Mouse (Mus musculus): ENCODE measurements around the gene Gm5868. TPM values are rescaled to one million over a fixed set of nuclear protein-coding genes. Genes with fewer than 3 reads are reported as not detected.
A peak's percentile ranks its signal among the peaks of the same experiment; 100 is the strongest.
"Not testable (repeated sequence)": the region's sequence is repeated elsewhere in the genome, so short reads cannot be mapped to it uniquely, and the experiment has no call there.

Gm5868 gene
- total RNA-seq (2021) = not detected
- long read RNA-seq, experiment 1 = 0 reads
- long read RNA-seq, experiment 2 = 0 reads

DNA sequence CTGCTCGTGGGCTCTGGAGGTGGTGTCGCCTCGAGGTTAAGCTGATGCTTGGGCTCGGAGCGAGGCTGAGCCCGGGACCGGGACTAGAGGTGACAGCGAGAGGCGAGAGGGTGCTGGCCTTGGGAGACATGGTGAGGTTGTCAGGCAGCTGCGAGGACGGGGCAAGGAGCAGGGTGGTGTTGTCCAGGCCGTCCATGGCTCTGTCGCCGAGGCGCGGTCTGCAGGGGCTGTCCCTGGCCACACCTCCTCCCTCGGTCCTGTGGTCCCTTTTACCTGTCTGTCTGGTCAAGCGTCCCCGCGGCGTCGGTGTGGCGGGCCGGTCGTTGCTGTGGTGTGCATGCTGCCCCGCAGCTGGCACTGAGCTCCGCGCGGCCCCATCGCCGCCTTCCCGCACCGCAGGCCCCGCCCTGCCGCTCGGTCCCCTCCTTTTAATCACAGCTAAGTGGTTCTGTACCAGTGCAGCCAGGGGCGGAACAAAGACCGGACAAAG lies at the start of gene Gm5868:
Gm5868 (minus strand) TSS at position 360 of the 490 bp plus-strand sequence.
- DNase-seq = no peak

DNA sequence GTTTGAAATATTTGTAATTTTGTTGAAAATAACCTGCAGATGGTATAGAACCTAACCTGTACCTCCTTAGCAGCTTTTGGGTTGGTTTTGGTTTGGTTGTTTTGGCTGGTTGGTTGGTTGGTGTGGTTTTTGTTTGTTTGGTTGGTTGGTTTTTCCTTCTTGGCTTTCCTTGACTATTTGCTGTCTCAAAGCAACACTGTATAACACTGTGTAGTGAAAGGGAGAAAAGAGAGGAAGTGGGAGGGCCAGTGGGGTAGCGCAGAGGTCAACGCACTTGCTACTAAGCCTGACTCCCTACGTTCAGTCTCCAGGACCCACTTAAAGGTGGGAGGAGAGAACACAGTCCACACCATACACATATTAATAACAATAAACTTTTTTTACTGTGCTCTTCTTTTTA lies 49.2 kb upstream of the Gm5868 start:
- DNase-seq = no peak

DNA sequence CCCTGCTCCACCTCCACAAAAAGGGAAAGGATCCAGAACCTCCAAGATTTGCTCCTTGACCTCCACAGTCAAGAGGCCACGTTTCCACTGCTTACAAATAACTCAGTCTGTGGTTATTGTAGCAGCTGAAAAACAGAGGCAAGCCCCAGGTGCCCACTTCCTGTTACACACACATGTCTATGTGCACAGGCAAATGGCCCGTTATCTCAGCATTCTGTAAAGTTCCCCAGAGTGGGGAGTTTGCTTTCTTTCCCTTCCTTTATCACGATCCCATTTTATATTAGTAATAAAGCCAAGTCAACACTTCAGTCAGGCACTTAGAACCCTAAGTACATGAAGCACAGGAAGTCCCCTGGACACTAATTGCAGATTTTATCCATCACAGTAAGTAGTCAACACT lies 48.8 kb upstream of the Gm5868 start:
- peak in 1 of 2 experiments; percentile 2 for DNase-seq

DNA sequence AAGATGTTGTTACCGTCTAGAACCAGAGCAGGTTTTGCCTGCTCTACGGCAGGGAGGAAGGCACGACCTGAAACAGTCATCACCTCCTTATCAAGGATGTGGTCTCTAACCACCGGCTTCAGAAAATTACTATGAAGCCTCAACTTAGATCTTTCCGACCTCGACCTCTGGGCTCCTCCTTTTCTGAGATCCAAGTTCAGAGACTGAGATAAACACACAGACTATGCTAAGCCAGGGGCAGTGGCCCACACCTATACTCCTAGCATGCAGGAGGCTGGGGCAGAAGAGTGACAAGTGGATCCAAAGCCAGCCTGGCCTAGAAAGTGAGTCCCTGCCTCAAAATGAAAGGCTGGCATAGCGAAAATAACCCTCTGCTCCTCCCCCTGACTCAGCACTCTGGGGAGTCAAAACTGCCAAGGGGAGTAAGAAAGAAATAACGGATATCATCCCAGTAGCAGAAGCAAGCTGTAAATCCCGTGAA lies 47.5 kb upstream of the Gm5868 start:
- DNase-seq = peak in 1 of 2 experiments; percentile 7

DNA sequence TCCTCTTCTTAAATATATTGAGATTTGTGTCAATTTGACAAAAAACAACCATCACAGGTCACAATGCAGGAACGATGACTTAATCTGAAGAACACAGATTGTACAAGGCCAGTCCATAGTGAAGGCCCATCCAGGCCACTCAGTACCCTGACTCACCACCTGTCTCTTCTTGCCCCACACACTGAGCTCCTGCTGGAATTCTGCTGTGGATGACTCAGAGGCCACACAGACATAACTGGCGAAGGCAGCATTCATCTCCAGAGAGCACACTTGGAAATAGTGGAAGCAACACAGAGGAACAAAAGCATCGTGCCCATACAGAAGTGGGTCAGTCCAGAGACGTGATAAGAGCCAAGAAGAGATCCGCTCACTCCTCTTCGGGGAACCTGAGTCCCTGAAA lies 42.7 kb upstream of the Gm5868 start:
- DNase-seq = no peak

DNA sequence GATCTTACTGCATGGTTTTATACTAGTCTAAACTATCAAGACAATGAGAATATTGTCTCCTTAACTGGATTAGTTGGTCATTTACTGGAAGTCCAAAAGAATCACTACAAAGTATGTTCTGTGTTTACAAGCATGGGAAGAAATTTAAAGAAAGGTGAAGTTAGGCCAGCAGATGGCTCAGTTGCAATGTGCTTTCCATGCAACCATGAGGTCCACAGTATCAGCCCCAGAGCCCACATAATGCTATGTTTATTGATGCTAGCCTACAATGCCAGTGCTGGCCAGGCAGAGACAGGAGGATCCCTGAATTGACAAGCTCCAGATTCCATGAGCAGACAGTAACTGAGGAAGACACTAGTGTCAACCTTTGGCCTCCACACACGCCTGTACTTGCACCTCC lies 33.7 kb upstream of the Gm5868 start:
- no peak for DNase-seq

DNA sequence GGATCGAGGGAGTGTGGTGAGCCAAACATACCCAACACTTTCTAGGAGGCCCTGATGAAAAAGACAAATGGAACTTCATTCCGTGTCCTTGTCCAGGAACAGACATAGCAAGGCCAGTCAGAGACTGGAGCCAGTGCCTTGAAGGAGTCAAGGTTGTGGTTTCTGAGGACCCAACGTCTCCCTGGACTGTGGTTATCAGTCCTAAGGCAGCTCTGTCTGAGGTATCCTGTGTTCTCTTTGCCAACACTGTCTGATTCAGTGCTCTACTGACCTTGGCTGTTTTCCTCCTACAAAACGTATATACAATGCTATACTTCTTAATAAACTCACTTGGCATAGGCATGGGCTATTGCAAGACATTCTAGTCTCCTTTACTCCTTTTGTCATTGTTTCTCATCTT lies 30.1 kb upstream of the Gm5868 start:
- DNase-seq = no peak

DNA sequence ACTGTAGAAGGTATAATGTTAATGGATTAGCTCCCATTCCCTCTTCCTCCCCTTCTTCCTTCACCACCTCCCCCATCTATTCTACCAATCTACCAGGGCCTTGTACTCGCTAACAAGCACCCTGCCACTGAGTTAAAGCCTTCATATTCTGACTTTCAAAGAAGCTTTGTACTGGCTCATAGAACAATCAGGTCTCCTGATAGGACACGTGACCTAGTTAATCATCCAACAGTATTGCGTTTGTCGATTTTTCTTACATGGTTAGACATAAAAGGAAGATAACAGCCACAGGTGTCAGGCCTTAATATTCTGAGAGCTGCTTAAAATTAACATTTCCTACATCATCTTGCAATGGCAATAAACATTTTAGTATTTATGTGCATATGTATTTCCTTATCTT lies 15.8 kb upstream of the Gm5868 start:
- DNase-seq = no peak

DNA sequence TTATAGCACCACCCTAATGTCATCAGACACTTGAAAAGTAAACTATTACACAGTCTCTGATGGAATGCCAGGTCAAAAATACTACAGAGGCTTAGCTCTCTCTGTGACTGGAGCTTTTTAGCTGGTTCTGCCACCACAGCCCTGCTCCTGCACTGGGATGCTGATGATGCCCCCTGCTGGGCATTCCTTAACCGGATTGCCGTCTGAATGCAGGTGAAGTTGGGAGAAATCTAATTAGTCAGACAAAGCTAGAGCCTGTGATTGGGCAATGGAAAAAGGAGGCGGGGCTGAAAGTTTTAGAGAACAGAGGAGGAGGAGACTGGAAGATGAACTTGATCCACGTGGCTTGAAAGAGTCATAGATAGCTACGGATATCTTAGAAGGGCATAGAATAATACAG lies 13.7 kb upstream of the Gm5868 start:
- peak; percentile 47 to 73 for DNase-seq

DNA sequence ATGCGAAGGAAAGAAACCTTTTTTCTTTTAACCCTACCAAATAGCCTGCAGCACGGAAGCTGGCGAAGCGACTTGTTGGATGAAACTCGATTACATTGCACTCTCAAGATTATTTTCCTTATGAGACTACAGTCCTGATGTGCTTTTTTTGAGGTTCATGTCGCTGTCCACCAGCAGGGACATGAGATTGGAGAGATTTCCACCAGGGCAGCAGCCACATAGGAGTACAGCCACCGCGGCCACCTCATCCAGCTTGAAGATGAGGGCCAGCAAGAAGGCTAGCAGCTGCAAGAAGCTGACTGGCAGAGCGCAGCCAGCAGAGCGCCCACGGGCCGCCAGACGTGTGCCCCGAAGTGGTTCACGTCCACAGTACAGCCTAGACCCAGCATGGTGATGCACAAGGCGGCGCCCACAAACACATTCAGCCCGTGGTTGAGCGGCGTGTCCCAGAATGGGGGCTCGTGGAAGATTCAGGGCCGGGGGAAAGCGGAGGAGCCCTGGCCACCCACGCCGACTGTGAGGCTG lies 622 bp downstream of the Gm5868 start:
- not testable (repeated sequence) for DNase-seq

DNA sequence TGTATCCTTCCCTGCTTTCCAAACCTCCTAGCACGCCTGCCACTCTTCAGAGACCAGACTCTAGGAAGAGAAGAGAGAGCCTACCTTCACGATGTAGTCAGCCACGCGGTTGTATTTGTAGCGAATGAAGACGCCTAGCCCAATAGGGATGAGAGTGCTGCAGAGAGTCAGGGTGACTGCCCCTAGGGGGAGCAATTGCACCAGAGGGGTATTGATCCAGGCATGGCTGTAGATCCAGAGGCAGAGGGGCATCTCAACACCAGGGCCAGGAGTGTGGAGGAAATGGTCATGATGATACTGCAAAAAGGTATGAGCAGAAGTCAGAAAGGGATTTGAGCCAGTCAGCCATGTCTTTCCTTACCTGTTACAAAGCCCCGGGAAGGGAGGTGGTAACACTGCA lies 1.2 kb downstream of the Gm5868 start:
- not testable (repeated sequence) for DNase-seq

DNA sequence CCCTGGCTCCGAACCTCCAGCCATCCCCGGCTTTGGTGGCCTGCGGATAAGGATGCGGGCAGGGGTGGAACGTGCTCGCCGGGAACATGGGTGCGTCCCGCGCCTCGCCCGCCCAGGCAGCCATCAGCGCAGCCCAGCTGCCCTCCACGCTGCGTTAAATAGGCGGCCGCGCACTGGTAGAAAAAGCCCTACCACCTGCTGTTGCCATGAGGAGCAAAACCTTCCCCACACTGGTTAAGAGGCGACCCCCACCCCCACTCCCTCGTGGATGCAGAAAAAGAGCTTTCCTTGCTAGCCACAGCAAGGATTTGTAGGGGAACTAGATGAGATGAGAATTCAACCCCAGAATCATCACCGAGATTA lies 6.4 kb downstream of the Gm5868 start, which contains the start of gene Zar1:
Zar1 (minus strand) TSS at position 285 of the 363 bp plus-strand sequence.
- DNase-seq = not testable (repeated sequence)

DNA sequence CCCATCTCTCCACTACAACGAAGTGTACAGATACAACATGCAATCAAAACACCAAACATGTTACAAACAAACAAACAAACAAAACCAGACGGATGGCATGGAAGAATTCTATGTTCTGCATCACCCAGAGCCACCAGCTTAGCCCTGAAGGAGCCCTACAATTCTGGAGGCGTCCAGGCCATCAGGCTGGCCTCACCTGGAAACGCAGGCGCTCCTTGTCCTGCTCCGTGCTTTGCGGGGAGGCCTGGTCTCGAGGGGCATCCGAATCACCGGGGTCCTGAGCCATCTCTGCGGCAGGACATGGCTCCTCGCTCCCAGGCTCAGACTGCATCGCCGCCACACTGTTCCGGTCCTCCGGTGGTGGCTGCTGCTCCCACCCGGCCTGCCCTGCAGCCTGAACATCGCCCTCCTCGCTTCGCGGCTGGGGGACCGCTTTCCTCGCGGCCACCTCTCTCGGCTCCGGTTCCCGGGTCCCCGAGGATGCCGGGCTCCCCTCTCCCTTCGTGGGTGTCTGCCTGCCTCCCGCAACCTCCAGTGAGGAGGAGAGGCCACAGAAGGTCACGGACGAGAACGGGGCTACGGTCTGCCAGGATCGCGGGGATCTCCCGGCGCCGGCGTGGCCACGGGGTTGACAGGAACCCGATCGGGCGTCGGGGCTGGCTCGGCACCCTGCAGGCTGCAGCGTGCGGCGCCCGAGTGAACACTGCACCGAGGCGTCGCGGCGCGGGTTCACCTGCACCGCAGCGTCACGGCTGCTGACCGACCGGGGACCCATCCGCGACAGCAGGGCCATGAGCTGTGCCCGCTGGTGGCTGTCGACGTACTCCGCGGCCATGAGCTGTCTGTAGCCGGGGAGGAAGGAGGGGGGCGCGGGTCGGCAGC lies 7.0 kb downstream of the Gm5868 start:
- not testable (repeated sequence) for DNase-seq

DNA sequence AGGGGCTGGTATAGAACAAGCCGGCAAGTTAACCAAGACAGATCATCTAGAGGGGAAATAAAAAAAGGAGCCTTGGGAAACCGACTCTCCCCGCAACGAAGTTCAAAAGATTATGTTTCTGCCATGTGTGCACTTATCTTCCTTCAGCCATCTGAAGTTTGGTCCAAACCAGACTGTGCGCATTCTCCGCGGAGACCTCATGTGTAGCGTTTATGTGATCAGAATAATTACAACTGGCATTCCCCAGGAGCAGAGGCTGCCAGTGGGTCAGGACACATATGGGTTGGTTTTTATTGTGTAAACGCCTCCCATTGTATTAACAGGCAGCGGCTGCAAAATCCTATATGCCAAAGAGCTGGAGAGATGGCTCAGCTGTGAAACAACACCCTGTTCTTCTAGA lies 7.8 kb downstream of the Gm5868 start:
- DNase-seq = not testable (repeated sequence)

DNA sequence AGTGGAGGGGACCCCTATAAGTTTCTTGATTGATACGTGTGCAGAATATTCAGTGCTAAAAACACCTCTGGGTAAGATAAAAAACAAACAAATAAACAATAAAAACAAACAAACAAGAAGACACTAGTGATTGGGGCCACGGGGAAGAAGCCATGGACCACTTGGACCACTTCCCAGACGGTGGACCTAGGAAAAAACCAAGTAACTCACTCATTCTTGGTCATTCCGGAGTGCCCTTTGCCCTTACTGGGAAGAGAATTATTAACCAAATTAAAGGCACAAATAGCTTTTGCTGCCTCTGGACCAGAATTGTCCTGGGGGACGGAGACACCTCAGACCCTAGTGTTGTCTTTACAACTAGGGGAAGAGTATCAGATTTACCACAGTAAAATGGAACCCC lies 21.7 kb downstream of the Gm5868 start:
- DNase-seq = no peak

DNA sequence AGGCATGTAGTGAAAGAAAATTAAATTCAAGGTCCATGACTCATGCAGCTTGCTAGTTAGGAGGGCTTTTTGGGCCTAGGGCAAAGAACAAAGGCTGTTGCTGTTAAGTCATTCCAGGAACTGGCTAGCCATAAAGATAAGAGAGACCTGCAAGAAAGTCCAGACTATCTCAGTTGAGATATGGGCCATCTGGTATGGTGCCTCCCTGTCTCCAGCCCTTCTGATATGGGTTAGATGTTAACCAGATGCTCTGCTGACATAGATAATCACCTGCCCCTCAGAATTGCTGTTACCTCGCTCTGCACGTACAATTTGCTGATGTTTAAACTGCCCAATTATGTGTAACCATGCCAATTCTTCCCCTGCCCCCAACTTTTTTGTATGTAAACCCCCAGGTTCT lies 24.2 kb downstream of the Gm5868 start:
- not testable (repeated sequence) for DNase-seq

DNA sequence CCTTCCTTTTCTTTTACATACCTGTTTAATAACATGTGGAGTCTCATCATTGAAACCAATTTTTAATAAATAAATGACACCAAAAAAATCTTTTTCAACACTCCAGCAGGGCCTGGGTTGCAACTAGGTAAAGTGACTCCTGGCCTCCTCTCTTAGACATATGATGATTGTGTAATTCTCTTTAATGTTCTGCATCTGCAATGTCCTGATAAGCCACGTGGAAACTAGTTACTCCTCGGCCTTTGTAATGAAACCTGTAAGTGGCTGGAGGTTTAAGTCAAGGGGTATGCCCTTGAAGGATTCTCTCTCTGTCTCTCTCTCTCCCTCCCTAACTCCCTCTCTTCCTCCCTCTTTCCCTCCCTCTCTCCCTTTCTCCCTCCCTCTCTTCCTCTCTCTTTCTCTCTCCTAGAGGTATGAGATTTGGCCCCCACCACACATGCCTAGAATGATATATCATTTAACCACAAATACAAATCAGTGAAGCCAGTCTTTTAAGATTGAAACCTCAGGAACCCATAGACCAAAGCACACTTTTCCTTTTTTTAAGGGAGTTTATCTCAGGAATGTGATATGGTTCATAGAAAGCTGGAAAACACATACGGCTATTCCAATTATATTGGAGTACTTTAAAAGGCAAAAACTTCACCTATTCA lies 26.2 kb downstream of the Gm5868 start:
- no peak for DNase-seq

DNA sequence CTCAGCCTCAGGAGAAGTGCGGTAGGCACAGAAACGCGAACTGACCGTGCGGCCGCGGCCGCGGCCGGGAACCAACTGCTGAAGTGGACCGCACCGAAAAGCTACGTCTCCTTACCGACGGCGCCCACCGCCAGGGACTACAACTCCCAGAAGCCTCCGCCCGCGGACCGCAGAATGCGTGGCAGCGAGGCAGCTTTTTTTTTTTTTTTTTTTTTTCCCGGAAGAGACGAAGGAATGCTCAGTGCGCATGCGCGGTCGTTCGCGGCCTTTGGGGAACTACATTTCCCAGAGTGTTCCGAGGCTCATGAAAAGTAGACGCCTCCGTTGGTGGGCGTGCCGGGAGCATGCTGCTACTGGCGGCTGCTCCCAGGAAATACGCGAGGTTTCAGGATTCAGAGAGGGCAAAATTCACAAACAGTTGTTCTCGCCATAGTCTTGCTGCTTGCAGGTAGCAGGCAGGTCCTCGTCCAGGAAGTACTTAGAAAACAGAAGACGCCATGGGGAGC lies 27.8 kb downstream of the Gm5868 start, which contains the start of gene Nfxl1:
Nfxl1 (minus strand) TSS at position 141 of the 506 bp plus-strand sequence.
- peak; percentile 97 to 98 for DNase-seq

DNA sequence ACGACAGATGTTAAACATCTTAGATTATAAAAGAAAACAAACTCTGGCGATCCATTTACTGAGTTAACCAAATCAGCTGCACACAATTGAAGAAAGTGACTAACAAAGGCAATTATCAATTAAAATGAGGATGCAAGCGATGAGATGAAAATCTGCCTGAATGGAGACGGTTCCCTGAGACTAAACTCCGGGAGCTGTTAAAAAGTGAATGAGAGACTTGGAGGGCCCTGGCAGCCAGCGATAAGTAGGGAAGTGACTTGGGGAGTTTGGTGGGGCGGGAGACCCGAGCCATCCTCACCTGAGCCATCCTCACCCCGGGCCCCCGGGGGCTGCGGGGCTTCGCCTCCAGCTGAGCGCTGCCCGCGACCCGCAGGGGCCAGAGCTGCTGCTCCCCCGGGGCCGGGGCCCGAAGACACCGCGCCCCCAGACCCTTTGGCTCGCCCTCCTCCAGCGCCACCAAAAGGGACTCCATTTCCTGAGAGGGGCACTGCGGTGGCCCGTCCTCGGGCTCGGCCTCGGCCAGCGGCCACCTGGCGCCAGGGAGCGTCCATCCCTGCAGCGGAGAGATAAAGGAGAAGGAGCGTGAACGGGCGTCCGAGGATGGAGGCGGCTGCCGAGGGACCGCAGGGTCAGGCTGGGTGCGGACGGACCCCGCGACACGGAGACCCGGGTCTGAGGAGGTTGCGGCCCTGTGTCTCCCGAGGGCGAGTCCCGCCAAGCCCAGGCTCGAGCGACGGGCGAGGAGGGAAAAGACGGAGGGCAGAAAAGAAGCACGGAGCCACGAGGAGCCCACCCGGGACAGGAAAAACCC lies 28.4 kb downstream of the Gm5868 start:
- DNase-seq = no peak

DNA sequence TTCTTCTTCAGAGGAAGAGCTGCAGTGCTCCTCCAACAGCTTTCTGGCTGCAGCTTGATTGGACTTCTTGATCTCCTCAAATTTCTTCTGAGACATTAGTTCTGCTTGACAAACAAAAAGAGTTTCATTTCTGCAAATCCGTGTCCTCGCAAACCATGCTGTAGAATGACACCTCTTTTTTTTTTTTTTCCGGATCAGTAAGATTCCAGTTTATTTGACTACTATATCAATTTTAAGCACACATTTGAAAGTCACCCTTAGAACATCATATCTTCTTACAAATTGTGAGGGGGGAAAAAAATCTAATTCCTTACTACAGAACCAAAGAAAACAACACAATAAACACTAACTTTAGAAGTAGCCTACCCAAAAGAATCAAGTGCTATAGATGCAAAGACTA lies 31.1 kb downstream of the Gm5868 start:
- DNase-seq = peak in 1 of 2 experiments; percentile 21

DNA sequence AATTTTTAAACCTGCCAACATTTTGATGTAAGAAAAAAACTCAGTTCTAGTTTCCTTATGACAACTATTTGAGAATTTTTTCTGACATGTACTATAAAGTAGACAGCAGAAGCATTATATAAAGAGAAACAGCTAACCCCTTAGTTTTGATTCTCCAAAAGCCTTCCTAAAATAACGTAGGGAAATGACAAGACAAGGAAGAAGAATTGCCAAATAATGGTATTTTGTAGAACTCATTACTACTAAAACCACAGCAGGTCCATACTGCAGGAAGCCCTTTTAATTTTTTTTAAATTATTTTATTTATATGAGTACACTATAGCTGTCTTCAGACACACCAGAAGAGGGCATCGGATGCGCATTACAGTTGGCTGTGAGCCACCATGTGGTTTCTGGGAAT lies 36.1 kb downstream of the Gm5868 start:
- no peak for DNase-seq

All from heart, adult 18-20 months (tissue).